Mouse (Mus musculus): ENCODE data around the gene Cacna2d3. TPM values are rescaled to one million over a fixed set of nuclear protein-coding genes. Genes with fewer than 3 reads are reported as not detected.

Gene Cacna2d3
- polyA plus RNA-seq, 1 experiment = 4.7 TPM

DNA sequence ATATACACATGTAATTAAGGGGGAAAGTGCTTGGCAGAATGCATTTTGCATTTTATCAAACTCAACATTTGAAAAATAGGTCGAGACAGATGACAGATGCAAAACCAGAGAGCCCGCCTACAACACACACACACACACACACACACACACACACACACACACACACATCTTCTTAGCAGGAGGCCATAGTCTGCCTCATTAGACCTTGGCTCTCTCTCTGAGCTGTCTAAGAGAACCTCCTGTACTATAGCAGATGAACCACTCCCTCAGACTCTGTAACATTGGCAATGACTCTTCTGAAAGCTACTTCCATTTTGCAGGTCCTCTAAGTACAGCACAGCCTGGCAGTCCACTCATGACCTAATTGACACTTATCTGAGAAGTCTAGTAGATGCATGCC is 330.2 kb downstream of the Cacna2d3 start:
- DNase-seq (ENCODE audit: low read depth) = no peak

- DNase-seq (ENCODE audit: low read depth) = no peak
Measured at GRCm38 (mm10) chr14:29387761-29388160, 333.9 kb downstream of the Cacna2d3 start.

DNA sequence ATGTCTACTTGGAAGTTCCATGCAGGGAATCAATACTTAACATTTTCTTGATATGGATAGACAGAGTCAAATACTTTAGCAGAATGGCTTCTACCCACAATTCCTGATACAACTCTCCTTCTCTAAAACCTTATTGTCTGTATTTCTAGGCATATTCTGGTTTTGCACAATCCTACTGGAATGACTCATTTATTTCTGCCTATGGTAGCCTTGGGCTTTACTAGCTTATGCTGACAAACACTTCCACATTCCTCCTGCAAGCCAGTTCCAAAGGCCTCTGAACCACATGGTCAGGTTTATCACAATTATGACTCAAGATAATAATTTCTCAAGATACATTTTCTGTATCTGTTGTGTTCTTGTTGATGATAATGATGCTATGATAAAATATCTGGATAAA is 336.2 kb downstream of the Cacna2d3 start:
- no peak for DNase-seq (ENCODE audit: low read depth)

DNA sequence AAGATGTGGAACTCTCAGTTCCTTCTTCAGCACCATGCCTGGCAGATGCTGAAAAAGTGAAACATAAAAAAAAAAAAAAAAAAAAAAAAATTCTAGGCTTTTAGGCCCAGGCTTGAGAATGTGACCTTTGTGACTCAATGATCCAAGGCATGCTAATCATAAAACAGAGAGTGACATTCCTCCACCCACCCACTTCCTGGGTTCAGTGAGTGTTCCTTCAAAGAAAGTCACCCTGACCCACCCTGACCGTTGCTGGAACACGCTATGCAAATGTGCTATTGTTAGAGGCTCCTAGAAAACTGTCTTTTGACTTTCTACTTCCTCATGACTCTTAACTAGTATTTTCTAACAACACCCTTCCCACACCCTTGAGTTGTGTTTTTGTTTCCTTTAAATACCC is 338.9 kb downstream of the Cacna2d3 start:
- no peak for DNase-seq (ENCODE audit: low read depth)

GRCm38 (mm10) chr14:29366911-29367310 is 354.8 kb downstream of the Cacna2d3 start:
- no peak for DNase-seq (ENCODE audit: low read depth)

GRCm38 (mm10) chr14:29362448-29362847 is 359.2 kb downstream of the Cacna2d3 start:
- DNase-seq (ENCODE audit: low read depth) = peak; percentile 14

DNA sequence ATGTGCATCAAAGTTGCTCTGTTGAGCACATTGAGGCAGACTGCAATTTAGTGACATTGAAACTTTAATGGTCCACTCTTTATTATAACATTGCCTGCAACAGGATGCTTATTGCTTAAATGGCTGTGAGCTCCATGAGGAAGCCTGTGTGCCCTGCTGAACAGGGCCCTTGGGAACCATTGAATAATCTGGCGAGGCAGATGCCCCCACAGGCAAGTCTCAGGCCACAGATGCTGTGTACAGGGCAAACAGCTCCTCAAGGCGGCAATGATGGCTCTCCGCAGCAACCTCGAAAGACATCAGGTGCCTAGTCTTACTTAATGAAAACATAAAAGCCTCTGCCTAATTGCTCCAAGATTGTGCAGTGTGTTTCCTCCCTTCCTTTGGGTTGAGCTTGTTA is 371.0 kb downstream of the Cacna2d3 start:
- no peak for DNase-seq (ENCODE audit: low read depth)

DNA sequence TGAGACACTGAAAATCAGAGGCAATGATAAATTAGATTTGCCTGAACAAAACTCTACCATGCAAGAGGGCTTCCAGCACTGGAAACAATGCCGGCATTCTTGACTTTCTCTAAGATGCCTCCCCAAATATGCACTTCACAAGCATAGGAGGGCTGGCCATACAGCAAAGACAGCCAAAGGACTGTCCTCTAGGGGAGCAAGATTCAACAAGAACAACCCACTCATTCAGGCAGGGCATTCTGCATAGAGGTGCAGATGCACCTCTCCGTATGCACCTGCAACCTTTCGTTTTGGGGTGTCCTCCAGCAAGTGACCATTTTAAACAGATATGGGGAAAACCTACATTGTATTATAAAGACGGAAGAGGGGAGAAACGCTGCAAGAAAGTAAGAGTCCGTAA is 380.1 kb downstream of the Cacna2d3 start:
- DNase-seq (ENCODE audit: low read depth) = no peak

- DNase-seq (ENCODE audit: low read depth) = no peak
Measured at GRCm38 (mm10) chr14:29340728-29341127, 380.9 kb downstream of the Cacna2d3 start.

GRCm38 (mm10) chr14:29334897-29335296 is 386.8 kb downstream of the Cacna2d3 start:
- DNase-seq (ENCODE audit: low read depth) = no peak

DNA sequence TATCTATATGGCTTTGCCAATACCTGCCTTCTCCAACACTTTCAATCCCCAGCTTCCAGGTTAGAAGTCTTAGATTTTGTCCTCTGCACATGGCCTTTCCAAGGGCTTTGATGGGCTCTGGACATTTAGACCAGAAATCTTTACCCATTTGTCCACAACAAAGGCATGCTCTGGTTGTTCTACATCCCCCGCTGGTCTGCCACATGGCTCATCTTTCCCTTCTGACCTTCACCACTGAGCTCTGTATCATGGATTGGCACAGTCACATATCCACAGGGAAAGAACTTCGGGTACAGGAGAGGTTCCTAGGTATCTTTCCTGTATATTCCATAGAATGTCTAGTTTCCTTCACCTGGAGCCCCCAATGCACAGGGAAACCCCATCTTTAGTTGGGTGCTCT is 387.4 kb downstream of the Cacna2d3 start:
- no peak for DNase-seq (ENCODE audit: low read depth)

DNA sequence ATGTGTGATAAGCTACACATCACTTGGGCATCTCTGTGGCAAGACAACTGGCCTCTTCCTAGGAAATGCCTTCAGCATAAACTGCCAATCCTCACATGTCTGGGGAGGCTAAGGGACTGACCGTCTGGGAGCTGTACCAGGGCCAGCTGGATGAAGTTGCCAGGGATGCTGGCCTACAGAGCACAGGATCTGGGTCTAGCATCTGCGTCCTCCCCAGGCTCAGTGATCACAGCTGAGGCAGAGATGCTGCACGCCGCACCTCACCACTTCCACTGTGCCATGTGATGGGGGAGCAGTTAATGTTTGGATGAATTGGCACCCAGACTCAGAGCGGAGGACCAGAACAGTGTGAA is 397.3 kb downstream of the Cacna2d3 start:
- no peak for DNase-seq (ENCODE audit: low read depth)

DNA sequence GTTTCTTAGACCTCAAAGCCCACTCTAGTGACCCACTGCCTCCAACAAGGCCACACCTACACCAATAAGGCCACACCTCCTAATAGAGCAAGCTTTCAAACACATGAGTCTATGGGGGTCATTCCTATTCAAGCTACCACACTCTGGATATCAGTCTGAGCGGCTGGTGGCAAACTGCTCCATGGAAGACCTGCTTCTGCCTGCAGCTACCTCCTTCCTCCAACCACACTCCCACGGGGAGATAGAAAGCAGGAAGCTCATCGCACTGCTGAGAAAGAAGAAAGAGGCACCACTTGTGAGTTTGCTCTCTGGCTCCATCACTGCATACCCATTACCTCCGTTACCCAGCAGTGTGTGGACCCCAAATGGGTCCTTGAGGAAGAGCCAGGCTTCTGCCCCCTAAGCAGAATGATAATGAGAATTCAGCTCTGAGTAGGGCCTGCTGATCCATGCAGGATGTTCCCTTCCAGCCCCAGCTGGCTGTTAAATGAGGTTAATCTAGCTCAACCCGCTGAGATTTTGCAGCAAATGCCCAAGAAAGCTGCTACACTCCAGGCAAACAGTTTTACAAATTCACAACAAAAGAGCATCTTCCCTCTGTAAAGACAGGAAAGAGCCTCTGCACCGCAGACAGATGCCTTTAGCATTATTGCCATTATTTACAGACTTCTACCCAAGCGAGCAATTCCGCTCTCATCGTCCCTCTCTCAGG is 397.8 kb downstream of the Cacna2d3 start:
- DNase-seq (ENCODE audit: low read depth) = no peak

GRCm38 (mm10) chr14:29313431-29313830 is 408.2 kb downstream of the Cacna2d3 start:
- DNase-seq (ENCODE audit: low read depth) = no peak

DNA sequence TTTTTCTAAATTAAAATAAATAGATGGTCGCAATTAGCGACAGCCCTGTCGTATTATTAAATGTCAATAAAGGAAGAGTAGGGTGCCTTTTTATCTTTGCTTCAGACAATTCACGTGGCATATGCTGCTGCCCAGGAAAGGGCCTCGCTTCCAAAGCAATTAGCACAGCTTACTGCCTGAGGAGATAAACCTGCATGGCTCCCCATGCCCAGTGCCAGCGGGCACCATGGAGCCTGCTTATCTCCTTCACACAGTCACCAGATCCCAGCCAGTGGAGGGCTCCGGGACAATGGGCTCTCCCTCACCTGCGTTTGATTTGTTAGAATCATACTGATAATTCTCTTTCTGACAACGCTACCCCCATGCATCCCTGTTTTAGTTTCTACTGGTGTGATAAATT is 416.0 kb downstream of the Cacna2d3 start:
- no peak for DNase-seq (ENCODE audit: low read depth)

GRCm38 (mm10) chr14:29296185-29296754 is 425.4 kb downstream of the Cacna2d3 start:
- no peak for DNase-seq (ENCODE audit: low read depth)

GRCm38 (mm10) chr14:29278901-29279300 is 442.8 kb downstream of the Cacna2d3 start:
- no peak for DNase-seq (ENCODE audit: low read depth)

DNA sequence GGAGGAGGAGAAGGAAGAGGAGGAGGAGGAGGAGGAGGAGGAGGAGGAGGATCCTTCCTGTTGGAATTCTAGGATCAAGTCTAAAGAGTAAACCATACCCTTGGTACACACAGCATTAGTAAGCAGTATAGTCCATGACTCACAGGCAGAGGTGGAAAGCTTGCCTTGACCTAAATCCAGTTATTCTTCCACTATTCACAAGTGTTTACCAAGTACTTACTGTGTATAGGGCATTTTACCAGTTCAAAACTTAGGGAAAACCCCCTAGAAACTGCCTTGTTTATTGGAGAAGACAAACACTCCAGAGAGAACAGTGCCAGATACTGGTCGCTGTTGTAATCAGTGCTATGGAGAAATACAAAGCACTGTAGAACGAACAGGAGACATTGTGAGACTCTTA is 443.3 kb downstream of the Cacna2d3 start:
- DNase-seq (ENCODE audit: low read depth) = no peak

DNA sequence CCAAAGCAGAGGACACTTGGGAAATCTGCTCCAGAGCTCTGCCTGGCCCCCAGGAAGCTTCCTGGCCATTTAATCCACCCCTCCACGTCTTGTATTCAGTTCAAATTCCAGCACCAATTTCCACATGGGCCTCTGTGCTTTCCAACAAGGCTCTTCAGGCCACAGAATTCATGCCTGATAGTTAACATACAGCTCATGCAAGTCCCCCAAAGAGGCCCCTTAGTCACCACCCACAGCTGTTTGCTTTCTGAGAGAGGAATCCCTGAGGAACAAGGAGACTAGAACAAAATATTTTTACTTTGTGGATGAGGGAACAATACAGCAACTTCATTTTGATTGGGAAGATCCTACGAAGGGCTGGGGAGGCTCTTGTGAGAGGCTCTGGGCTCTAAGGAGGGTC is 444.0 kb downstream of the Cacna2d3 start:
- DNase-seq (ENCODE audit: low read depth) = no peak

GRCm38 (mm10) chr14:29273890-29274289 is 447.8 kb downstream of the Cacna2d3 start:
- DNase-seq (ENCODE audit: low read depth) = no peak

- peak; percentile 89 for DNase-seq (ENCODE audit: low read depth)
Measured at GRCm38 (mm10) chr14:29270541-29270940, 451.1 kb downstream of the Cacna2d3 start.

GRCm38 (mm10) chr14:29269816-29270215 is 451.8 kb downstream of the Cacna2d3 start:
- DNase-seq (ENCODE audit: low read depth) = no peak

DNA sequence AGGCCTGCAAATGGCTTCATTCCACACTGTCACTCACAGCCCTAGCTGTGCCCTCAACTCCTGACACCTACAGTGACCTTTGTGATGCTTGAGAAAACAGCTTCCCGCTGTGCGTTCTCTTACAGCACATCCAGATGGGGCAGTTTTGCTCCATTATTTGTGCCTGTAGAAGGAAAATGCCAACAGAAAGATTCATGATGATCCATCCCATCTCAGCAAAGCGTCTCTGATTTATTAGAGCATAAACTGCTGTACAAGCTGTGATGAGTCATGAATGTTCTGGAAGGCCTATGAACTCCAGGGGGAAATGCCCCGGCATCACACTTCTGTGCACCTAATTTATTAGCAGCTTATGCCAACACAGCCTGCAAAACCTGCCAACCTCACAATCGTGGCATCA is 453.1 kb downstream of the Cacna2d3 start:
- no peak for DNase-seq (ENCODE audit: low read depth)
